Mouse (Mus musculus): ENCODE data around the gene Rgs19.
A peak's percentile ranks its signal among the peaks of the same experiment; 100 is the strongest.

Rgs19 gene

GRCm38 (mm10) chr2:181681978-181682377, 11.8 kb downstream of the Rgs19 start:
- no peak for DNase-seq

- DNase-seq = no peak
These were observed 13.1 kb downstream of the Rgs19 start for GRCm38 (mm10) chr2:181680716-181681117.

GRCm38 (mm10) chr2:181679951-181680715, 13.6 kb downstream of the Rgs19 start, which contains the start of gene Tcea2:
Tcea2 (plus strand) TSS chr2:181680310.
- peak; percentile 73 to 74 for DNase-seq

DNA sequence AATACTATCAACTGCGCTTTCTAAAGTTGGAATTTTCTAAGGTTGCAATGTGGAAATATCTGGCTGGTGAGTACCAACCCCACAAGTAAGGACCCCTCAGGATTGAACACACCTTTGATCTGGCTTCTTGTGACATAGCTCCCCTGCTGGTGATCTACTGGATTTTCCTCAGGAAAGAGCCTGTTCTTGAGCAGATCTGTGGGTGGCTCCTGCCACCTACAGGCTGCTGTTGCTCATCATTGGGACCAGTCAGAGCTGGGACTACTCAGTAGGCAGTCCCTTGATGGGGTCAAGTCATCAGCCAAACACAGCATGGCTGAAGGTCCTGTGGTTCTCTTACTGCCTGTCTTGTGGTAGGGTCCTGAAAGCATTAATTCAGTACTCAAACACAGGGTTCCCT, 15.0 kb downstream of the Rgs19 start:
- peak; percentile 79 to 82 for DNase-seq

GRCm38 (mm10) chr2:181677755-181678098, 16.1 kb downstream of the Rgs19 start:
- no peak for DNase-seq

GRCm38 (mm10) chr2:181677096-181677754, 16.6 kb downstream of the Rgs19 start:
- DNase-seq = no peak

- DNase-seq = no peak
These were observed 17.4 kb downstream of the Rgs19 start for GRCm38 (mm10) chr2:181676424-181676823.

DNA sequence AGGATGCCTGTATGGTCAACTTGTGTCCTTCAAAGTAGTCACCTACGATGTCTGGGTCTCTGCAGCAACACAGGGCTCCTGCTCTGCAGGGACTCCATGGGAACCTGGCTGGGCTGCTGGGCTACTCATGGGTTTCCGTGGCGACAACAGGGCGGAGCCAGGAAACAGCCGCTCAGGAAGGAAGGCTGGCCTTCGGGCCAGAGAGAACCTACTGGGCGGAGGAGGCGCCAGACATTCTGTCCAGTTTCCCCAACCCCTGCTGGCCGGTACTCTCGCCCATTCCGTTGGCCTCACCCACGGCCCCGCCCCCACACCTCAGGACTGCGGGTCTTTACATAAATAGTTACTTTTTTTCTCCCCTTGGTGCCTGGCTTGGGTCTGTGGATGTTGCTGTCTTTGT, 18.3 kb downstream of the Rgs19 start:
- DNase-seq = no peak

DNA sequence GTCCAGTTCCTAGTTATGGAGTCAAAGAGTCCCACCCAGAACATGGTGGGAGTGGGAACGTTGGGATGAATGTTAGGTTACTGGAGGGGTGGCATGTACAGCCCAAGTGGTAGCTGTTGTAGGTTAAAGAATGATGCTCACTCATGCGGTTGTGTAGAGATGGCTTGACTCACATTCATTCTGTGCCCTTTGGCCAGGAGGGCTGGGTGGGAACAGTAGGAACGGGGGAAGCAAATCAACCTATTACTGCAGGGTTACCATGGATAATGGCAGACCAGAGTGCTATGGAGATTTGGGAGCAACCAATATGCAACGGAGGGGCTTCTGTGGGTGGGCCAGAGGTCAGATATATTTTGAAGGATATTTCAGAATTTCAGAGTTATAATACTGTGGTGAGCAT, 18.8 kb downstream of the Rgs19 start:
- no peak for DNase-seq

DNA sequence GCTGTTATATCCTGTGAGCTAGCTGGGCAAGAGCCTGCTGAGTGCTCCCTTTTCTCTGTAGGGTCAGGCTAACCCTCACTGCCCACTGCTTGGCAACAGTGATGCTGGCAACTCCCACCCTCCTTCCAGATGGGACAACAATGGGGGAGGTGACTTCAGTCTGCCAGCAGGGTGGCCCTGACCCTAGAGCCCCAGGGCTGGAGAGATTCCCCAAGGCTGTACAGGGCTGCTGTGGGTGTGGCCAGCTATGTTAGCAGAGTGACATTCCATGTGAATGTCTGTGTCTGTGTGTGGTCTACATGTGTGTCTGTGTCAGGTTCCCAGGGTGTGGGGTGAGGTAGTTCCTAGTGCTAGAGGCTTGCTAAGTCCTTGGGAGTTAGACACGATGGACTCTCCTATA, 20.3 kb downstream of the Rgs19 start:
- no peak for DNase-seq

DNA sequence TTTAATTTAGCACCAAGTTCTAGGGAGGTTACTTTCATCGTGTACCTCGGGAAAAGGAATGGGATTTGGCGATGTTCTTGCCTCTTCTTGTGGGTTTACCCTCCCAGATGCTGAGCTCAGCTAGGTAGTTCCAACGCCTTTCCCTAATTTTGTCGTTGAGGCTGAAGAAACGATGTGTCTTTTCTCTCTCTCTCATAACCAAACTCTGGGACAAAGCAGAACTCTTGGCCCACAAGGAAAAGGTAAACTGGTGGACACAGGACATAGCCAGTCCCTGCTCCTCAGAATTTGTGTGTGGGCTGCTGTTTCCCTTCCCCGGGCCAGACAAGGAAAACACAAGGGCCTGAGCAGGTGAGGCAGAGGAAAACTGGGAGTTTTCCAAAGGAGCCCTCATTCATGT, 21.8 kb downstream of the Rgs19 start:
- no peak for DNase-seq

- no peak for DNase-seq
These were observed 22.5 kb downstream of the Rgs19 start, which contains the start of gene Sox18 for GRCm38 (mm10) chr2:181671326-181671725. Sox18 (minus strand) TSS chr2:181671640.

GRCm38 (mm10) chr2:181670913-181671311, 22.9 kb downstream of the Rgs19 start:
- DNase-seq = no peak

GRCm38 (mm10) chr2:181670285-181670912, 23.4 kb downstream of the Rgs19 start:
- DNase-seq = peak in 1 of 2 experiments; percentile 21

- no peak for DNase-seq
These were observed 30.5 kb downstream of the Rgs19 start for GRCm38 (mm10) chr2:181663298-181663630.

DNA sequence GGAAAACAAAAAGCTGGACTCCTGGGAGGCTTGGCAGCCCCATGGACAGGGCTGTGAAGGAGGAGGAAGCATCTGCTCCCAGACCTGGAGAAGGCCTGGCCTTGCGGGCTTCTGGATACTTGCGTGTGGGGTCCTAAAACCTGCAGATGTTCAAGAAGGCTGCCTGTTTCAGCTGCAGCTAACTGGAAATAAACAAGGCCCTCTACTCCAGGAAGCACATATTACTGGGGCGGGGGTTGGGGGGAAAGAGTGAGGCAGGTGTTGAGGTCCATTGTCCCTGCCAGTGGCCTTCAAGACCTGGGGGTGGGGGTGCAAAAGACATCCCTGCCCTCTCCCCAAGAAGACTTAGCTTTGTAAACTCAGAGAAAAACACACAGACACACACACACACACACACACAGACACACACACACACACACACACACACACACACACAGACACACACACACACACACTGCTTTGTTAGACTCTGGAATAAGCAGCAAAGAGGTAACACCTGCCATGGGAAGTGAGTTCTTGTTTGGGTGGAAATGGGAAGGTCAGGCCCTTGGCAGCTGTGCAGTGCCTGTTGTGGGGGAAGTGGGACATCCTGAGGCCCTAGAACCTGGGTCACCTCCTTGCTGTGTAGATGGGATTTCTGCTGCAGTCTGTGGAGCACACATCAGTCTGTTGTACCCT, 31.0 kb downstream of the Rgs19 start:
- no peak for DNase-seq

DNA sequence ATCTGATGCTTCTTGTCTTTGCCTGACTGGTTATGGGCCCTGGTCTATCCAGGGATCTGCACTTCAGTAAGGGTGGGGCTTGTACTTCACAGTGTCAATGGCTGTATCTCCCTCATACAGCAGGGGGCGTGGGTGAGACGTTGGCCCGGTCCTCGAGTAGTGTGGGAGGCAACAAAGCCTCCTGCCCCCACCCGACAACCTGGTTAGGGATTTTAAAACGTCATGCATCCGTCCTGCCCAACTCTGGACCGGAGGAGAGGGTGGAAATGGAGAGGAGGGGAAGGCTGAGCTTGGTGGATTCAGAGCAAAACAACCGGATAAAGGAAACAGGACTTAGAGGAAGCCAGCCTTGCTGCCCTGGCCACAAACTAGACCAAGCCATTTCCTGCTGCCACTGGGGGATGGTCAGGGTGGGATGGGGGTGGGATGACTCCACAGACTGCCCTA, 34.1 kb downstream of the Rgs19 start:
- DNase-seq = peak; percentile 85 to 87

DNA sequence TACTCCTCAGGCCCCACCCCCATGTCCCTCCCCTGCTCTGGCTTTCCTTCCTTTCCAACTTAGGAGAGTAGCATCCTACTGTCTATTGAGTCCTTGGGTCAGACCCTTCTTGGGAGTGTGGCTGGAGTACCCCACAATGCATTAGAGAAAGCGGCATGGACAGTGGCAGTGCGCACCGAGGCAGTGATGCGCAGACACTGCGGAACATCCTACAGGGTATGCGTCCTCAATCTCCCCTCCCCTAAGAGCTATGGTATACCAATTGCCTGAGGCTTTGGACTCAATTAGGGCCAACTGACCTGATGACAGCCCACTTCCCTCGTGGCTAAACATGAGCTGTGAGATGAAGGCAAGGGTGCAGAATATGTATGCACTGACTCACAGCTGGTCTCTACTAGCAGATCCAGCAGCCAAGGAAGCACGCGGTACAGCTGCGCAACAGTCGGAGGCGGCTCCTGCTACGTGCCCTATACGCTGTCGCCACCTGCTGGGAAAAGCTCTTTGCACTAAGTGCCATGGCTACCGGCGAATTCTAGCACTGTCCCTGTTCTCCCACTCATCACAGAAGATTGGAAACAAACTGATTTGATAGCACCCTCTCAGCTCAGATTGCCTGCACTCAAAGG, 34.7 kb downstream of the Rgs19 start:
- peak; percentile 13 to 16 for DNase-seq

DNA sequence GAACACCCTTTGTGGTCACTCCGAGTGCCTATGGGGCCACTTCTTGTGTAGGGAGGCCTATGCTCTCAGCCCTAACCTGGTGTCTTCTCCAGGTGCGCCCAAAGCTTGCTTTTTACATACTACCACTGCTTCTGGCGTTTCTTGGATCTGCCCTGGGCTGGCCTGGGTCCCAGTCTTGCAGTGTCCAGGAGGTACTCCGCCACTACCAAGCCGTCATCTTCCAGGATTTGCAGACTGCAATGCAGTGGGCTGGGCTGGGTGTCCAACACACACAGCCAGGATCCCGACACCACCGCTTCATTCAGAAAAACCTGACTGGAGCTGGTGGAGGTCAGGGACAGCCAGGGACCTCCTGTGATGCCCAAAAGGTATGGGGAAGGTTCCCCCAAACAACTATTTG, 35.2 kb downstream of the Rgs19 start:
- DNase-seq = no peak

DNA sequence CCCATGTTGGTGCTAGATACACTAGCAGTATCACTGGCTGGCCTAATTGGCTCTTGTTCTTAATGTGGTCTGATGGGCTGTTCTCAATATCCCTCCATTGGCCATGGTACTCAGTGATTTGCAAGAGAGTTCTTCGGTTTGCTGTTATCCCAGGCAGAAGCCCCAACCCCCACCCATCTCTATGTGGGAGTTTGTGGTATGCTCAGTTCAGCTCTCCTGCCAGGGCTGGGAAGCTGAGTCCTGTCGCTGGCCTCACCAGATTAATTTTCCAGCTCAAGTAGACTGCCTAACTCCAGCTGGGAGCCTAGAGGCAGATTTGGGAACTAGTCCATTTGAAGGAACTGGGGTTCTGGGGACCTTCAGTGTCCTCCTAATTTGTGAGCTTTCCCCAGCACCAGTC, 36.3 kb downstream of the Rgs19 start:
- DNase-seq = no peak

GRCm38 (mm10) chr2:181656734-181657133, 37.0 kb downstream of the Rgs19 start, which contains the start of gene Gm29797:
Gm29797 (plus strand) TSS chr2:181657034.
- DNase-seq = no peak

GRCm38 (mm10) chr2:181653523-181653922, 40.3 kb downstream of the Rgs19 start:
- DNase-seq = no peak

DNA sequence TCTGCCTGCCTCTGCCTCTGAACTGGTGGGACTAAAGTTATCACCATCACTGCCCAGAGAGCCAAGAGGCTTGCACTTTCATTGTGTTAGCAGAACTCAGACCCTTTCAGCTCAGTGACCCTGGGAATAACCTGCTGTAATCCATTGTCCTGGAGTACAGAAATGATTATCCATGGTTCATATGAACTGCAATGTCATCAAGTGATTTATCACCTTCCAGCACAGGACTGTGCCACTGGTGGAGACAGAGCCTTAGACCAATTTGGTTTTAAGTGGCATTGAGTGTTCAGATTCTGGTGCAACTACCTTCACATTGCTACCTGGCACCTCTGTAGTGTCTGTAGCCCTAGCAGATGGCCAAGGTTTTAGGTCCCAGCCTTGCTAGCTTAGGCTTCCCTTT, 40.7 kb downstream of the Rgs19 start:
- DNase-seq = no peak
